Mouse (Mus musculus): ENCODE measurements around the gene Spred2.

- TF ChIP-seq GATA1 (IDR thresholded peaks at IDR 0.05; ENCODE audit: borderline replicate concordance, low read length) (no peak), FLI1 (IDR thresholded peaks at IDR 0.05; ENCODE audit: low read length) (no peak)
Observed at GRCm38 (mm10) chr11:19931569-19932230, 7.5 kb downstream of the Spred2 start.

Data from megakaryocyte, embryonic 14.5 days (primary cell).